In the genomic region with DNA sequence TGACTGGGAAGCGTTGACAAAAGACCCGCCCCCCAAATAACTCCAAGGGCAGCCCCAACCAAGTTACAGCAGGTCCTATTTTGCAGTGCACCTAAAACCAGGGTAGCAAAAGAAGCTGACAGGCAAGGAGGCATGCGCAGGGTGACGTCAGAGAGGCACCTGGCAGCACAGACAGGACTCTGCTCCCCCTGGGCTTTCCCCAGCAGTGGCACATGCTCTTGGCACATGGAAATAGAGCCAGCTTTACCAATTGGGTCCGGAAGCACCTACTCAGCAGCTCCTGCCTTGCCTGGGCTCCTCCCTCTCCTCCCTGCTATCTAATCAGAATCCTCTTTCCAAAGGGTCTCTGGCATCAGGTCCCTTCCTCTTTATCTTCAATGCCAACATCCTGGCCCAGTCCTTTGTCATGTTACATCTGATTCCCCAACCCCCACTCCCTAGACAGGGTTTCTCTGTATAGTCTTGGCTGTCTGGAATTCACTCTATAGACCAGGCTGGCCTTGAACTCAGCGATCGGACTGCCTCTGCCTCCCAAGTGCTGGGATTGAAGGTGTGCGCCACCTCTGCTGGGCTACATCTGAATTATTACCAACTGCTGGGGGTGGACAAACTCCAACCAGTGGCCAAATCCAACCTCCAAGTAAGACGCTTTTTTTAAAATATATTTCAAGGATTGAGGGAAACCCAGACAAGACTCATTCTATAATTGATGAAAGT, we compare ENCODE assay signal across 1 mouse cellular context.
TF ChIP-seq lines count a peak whose summit lies in the region.

No protein-coding gene starts in this region.

TF ChIP-seq in CH12.LX, 34 proteins besides CTCF, POLR2A, EP300 and RAD21 (continued from another document):
- TF ChIP-seq TCF12 (IDR thresholded peaks at IDR 0.05; ENCODE audit: low read depth, low read length) (peak; percentile 93), MAFK (IDR thresholded peaks at IDR 0.05; ENCODE audit: insufficient replicate concordance, low read length) (peak; percentile 65; the same call in 1 of the 2 replicates), JUN (IDR thresholded peaks at IDR 0.05; ENCODE audit: insufficient read depth, low read depth, low read length) (peak; percentile 62), GABPA (IDR thresholded peaks at IDR 0.05; ENCODE audit: insufficient replicate concordance, low read depth, low read length) (no peak), PAX5 (IDR thresholded peaks at IDR 0.05; ENCODE audit: low read length) (no peak), RCOR1 (conservative IDR thresholded peaks at IDR 0.05; ENCODE audit: low read depth, low read length) (peak; percentile 63; the same call in 1 of the 2 replicates), NRF1 (IDR thresholded peaks at IDR 0.05; ENCODE audit: low read depth, low read length) (peak; percentile 93), E2F4 (IDR thresholded peaks at IDR 0.05; ENCODE audit: insufficient replicate concordance, low read depth, low read length) (no peak), MXI1 (IDR thresholded peaks at IDR 0.05; ENCODE audit: low read depth, low read length) (peak; percentile 84), UBTF (IDR thresholded peaks at IDR 0.05; ENCODE audit: low read depth, low read length) (no peak), TBP (conservative IDR thresholded peaks at IDR 0.05; ENCODE audit: low read depth, low read length) (no peak), ZNF384 (IDR thresholded peaks at IDR 0.05; ENCODE audit: low read depth, low read length) (no peak), BHLHE40 (IDR thresholded peaks at IDR 0.05; ENCODE audit: low read depth, low read length) (peak; percentile 97), IRF4 (IDR thresholded peaks at IDR 0.05; ENCODE audit: low read depth, low read length) (peak; percentile 56), HCFC1 (IDR thresholded peaks at IDR 0.05; ENCODE audit: low read depth, low read length) (peak; percentile 43), CHD1 (IDR thresholded peaks at IDR 0.05; ENCODE audit: low read depth, low read length) (peak; percentile 37; the same call in 1 of the 2 replicates), CHD2 (IDR thresholded peaks at IDR 0.05; ENCODE audit: low read length) (peak; percentile 67; the same call in 1 of the 2 replicates)
TF ChIP-seq in CH12.LX: peak in this region for 20.
